Mouse (Mus musculus): ENCODE measurements around the gene Zbtb20. TPM values are rescaled to one million over a fixed set of nuclear protein-coding genes. Genes with fewer than 3 reads are reported as not detected.

Gene Zbtb20
- total RNA-seq, 2 experiments from 2014 or later = 5.2 to 13.1 TPM

- ATAC-seq (replicated peaks; ENCODE audit: poor library complexity) = peak; percentile 26; the same call in 1 of the 2 replicates
Observed at GRCm38 (mm10) chr16:43668294-43668693, 792.6 kb downstream of the Zbtb20 start.

GRCm38 (mm10) chr16:43671972-43672371, 796.3 kb downstream of the Zbtb20 start:
- no peak for ATAC-seq (replicated peaks; ENCODE audit: poor library complexity)

- ATAC-seq (replicated peaks; ENCODE audit: poor library complexity) = no peak
Observed at GRCm38 (mm10) chr16:43672697-43673096, 797.0 kb downstream of the Zbtb20 start.

GRCm38 (mm10) chr16:43674400-43674799, 798.7 kb downstream of the Zbtb20 start:
- no peak for ATAC-seq (replicated peaks; ENCODE audit: poor library complexity)

GRCm38 (mm10) chr16:43687968-43688367, 812.3 kb downstream of the Zbtb20 start:
- no peak for ATAC-seq (replicated peaks; ENCODE audit: poor library complexity)

- ATAC-seq (replicated peaks; ENCODE audit: poor library complexity) = no peak
Observed at GRCm38 (mm10) chr16:43690211-43690690, 814.6 kb downstream of the Zbtb20 start.

GRCm38 (mm10) chr16:43690912-43691311, 815.2 kb downstream of the Zbtb20 start:
- no peak for ATAC-seq (replicated peaks; ENCODE audit: poor library complexity)

- no peak for ATAC-seq (replicated peaks; ENCODE audit: poor library complexity)
Observed at GRCm38 (mm10) chr16:43691741-43692140, 816.1 kb downstream of the Zbtb20 start.

Measured in megakaryocyte progenitor cell, adult 5-6 weeks (primary cell).